Comparison of ENCODE assay signal across 19 mouse cellular contexts in genomic region chr1:58296821-58297220, GRCm38 (mm10). TPM values are rescaled to one million over a fixed set of nuclear protein-coding genes. Genes with fewer than 3 reads are reported as not detected.
DNase-seq lines count a peak whose midpoint lies in the region; ATAC-seq lines count a peak whose summit lies in the region.
"Had no signal": no experiment of that assay in that cellular context is flagged by ENCODE, and none has a peak within 500 bp of the region (broad histone marks: within the 10 kb centered on the region; RNA-seq: fewer than 3 reads in every experiment).

No protein-coding gene starts in this region.

- no peaks in the 10 kb centered on the region for H3K9me3 ChIP-seq in heart, embryonic 12.5 days (replicated peaks)
- no peaks in the 10 kb centered on the region for H3K9me3 ChIP-seq in midbrain, embryonic 11.5 days (ENCODE audit: control insufficient read depth, low read length)
- H3K9me3 ChIP-seq in midbrain, embryonic 16.5 days (replicated peaks; ENCODE audit: control insufficient read depth, low read length, poor library complexity, severe bottlenecking): no peaks in the 10 kb centered on the region
- H3K9me3 ChIP-seq: embryonic facial prominence, embryonic 12.5 days; embryonic facial prominence, embryonic 15.5 days; G1E; heart, embryonic 13.5 days; hindbrain, embryonic 10.5 days; hindbrain, embryonic 13.5 days had no signal

- DNase-seq in heart, adult 11 months: peak; percentile 73
- no peak for DNase-seq in midbrain, embryonic 11.5 days (ENCODE audit: low spot score, missing footprints)
- peak; percentile 9 for DNase-seq in naive thymus-derived CD4-positive, alpha-beta T cell, adult 2 months (ENCODE audit: low read depth)
- peak; percentile 39 for DNase-seq in testis, postnatal 14 days (ENCODE audit: low spot score)
- no peak for DNase-seq in cerebellum, adult 11-12 months

- ATAC-seq in heart, embryonic 12.5 days (ENCODE audit: insufficient number of reproducible peaks, low FRiP score): no peak
- ATAC-seq in midbrain, embryonic 11.5 days (ENCODE audit: low FRiP score): 0 out of 2 replicates have a peak, but pooled peaks have one; percentile 19
- ATAC-seq in midbrain, embryonic 16.5 days: no peak

- WGBS in heart, embryonic 12.5 days: 58% methylated on average over 4 of the region's 4 CpGs
- WGBS in midbrain, embryonic 11.5 days: 58% methylated on average over 4 of the region's 4 CpGs
- WGBS in midbrain, embryonic 16.5 days: 54% methylated on average over 4 of the region's 4 CpGs

- no peak overlapping the region for H3K27ac ChIP-seq in heart, embryonic 12.5 days (ENCODE audit: poor library complexity, severe bottlenecking)
- H3K27ac ChIP-seq in midbrain, embryonic 11.5 days (ENCODE audit: low read depth, low read length): no peak overlapping the region
- H3K27ac ChIP-seq in midbrain, embryonic 16.5 days (ENCODE audit: low read length): no peak overlapping the region
- H3K27ac ChIP-seq: embryonic facial prominence, embryonic 12.5 days; embryonic facial prominence, embryonic 15.5 days; gastrocnemius, adult 2 months; heart, embryonic 13.5 days; hindbrain, embryonic 10.5 days; hindbrain, embryonic 13.5 days had no signal

- H3K36me3 ChIP-seq in heart, embryonic 12.5 days: no peaks in the 10 kb centered on the region
- H3K36me3 ChIP-seq in midbrain, embryonic 11.5 days (ENCODE audit: control insufficient read depth, insufficient read depth, low read length): no peaks in the 10 kb centered on the region
- no peaks in the 10 kb centered on the region for H3K36me3 ChIP-seq in midbrain, embryonic 16.5 days (ENCODE audit: control insufficient read depth, insufficient read depth, low read length)
- H3K36me3 ChIP-seq: embryonic facial prominence, embryonic 12.5 days; embryonic facial prominence, embryonic 15.5 days; G1E; heart, embryonic 13.5 days; hindbrain, embryonic 10.5 days; hindbrain, embryonic 13.5 days had no signal

- 0 out of 2 replicates have a peak, but pooled peaks cover 6% of the 10 kb centered on the region for H3K4me1 ChIP-seq in heart, embryonic 12.5 days (replicated peaks)
- H3K4me1 ChIP-seq in midbrain, embryonic 11.5 days (ENCODE audit: control insufficient read depth, insufficient read depth, low read length): no peaks in the 10 kb centered on the region
- no peaks in the 10 kb centered on the region for H3K4me1 ChIP-seq in midbrain, embryonic 16.5 days (ENCODE audit: control insufficient read depth, insufficient read depth, low read length)
- H3K4me1 ChIP-seq: hindbrain, embryonic 13.5 days had no signal

- H3K4me2 ChIP-seq in heart, embryonic 12.5 days: no peak overlapping the region
- no peak overlapping the region for H3K4me2 ChIP-seq in midbrain, embryonic 11.5 days
- H3K4me2 ChIP-seq in midbrain, embryonic 16.5 days (ENCODE audit: low read length): no peak overlapping the region
- H3K4me2 ChIP-seq: embryonic facial prominence, embryonic 12.5 days; embryonic facial prominence, embryonic 15.5 days; heart, embryonic 13.5 days; hindbrain, embryonic 13.5 days had no signal

- H3K9ac ChIP-seq in heart, embryonic 12.5 days: no peak overlapping the region
- no peak overlapping the region for H3K9ac ChIP-seq in midbrain, embryonic 11.5 days (ENCODE audit: low read length)
- no peak overlapping the region for H3K9ac ChIP-seq in midbrain, embryonic 16.5 days (ENCODE audit: low read depth, low read length)
- H3K9ac ChIP-seq: embryonic facial prominence, embryonic 12.5 days; embryonic facial prominence, embryonic 15.5 days; forebrain, postnatal 0 days; heart, embryonic 13.5 days; hindbrain, embryonic 13.5 days had no signal

- H3K27me3 ChIP-seq in heart, embryonic 12.5 days (replicated peaks): no peaks in the 10 kb centered on the region
- H3K27me3 ChIP-seq in midbrain, embryonic 11.5 days (ENCODE audit: control insufficient read depth, insufficient read depth, low read length): no peaks in the 10 kb centered on the region
- no peaks in the 10 kb centered on the region for H3K27me3 ChIP-seq in midbrain, embryonic 16.5 days (ENCODE audit: control insufficient read depth, insufficient read depth, low read depth, low read length)
- H3K27me3 ChIP-seq: CH12.LX; embryonic facial prominence, embryonic 12.5 days; embryonic facial prominence, embryonic 15.5 days; hindbrain, embryonic 13.5 days; Patski had no signal

- H3K4me3 ChIP-seq in heart, embryonic 12.5 days: no peak overlapping the region
- no peak overlapping the region for H3K4me3 ChIP-seq in midbrain, embryonic 11.5 days (ENCODE audit: low read depth, low read length)
- H3K4me3 ChIP-seq in midbrain, embryonic 16.5 days (ENCODE audit: low read depth, low read length): no peak overlapping the region
- H3K4me3 ChIP-seq: embryonic facial prominence, embryonic 12.5 days; embryonic facial prominence, embryonic 15.5 days; erythroblast, embryonic 14.5 days; gastrocnemius, adult 2 months; heart, embryonic 13.5 days; hindbrain, embryonic 10.5 days; hindbrain, embryonic 13.5 days had no signal

RNA-seq across cellular contexts. Expression of gene Aox2, which starts 18.7 kb away (rescaled TPM):
- not detected in 2 replicates for polyA plus RNA-seq in heart, embryonic 12.5 days (2016; fragmentation: Nextera tagmentation; extraction: Ambion mirVana)
- polyA plus RNA-seq in midbrain, embryonic 11.5 days (2014; fragmentation: Nextera tagmentation; extraction: Ambion mirVana): not detected in 2 replicates
- 0.03 and 0.05 TPM in 2 replicates for polyA plus RNA-seq in midbrain, embryonic 16.5 days (2015; fragmentation: Nextera tagmentation; extraction: Ambion mirVana)
- polyA plus RNA-seq: erythroblast, embryonic 14.5 days; forebrain, embryonic 14.5 days; forebrain, postnatal 0 days; heart, embryonic 13.5 days had no signal

Comparison
In these comparisons a context has a peak if more than half of its experiments do, and no peak if none do; other contexts are left out.
1. DNase-seq: peak in heart, adult 11 months (single experiment), naive thymus-derived CD4-positive, alpha-beta T cell, adult 2 months (single experiment) and testis, postnatal 14 days (single experiment); none in midbrain, embryonic 11.5 days (single experiment) and cerebellum, adult 11-12 months (single experiment).